Comparison of ENCODE assay signal across 22 mouse cellular contexts in genomic region chr1:193735949-193736518, GRCm38 (mm10).
"Had no signal": no experiment of that assay in that cellular context is flagged by ENCODE, and none has a peak within 500 bp of the region (broad histone marks: within the 10 kb centered on the region; RNA-seq: fewer than 3 reads in every experiment).

No protein-coding gene starts in this region.

- H3K27ac ChIP-seq: kidney, embryonic 15.5 days; limb, embryonic 10.5 days; limb, embryonic 13.5 days; liver, embryonic 12.5 days; liver, embryonic 15.5 days; lung, embryonic 15.5 days; midbrain, embryonic 10.5 days; neural tube, embryonic 12.5 days; neural tube, embryonic 15.5 days had no signal

- H3K4me3 ChIP-seq: kidney, embryonic 15.5 days; limb, embryonic 10.5 days; limb, embryonic 13.5 days; liver, embryonic 12.5 days; liver, embryonic 15.5 days; lung, embryonic 15.5 days; megakaryocyte, embryonic 14.5 days; midbrain, embryonic 10.5 days; neural tube, embryonic 12.5 days; neural tube, embryonic 15.5 days had no signal

- DNase-seq: kidney, adult 18-20 months; kidney, postnatal 10 days; kidney, postnatal 4 days; layer of hippocampus, postnatal 36 days; liver; lung, adult 18-20 months; lung, postnatal 10 days; lung, postnatal 36 days; midbrain, embryonic 14.5 days; thymus, adult 2 months; thymus, postnatal 14 days; thymus, postnatal 4 days had no signal
